Mouse (Mus musculus): Measurements from ENCODE around the gene Slc4a4.
"Not testable (repeated sequence)": the region's sequence is repeated elsewhere in the genome, so short reads cannot be mapped to it uniquely, and the experiment has no call there.

Gene Slc4a4

DNA sequence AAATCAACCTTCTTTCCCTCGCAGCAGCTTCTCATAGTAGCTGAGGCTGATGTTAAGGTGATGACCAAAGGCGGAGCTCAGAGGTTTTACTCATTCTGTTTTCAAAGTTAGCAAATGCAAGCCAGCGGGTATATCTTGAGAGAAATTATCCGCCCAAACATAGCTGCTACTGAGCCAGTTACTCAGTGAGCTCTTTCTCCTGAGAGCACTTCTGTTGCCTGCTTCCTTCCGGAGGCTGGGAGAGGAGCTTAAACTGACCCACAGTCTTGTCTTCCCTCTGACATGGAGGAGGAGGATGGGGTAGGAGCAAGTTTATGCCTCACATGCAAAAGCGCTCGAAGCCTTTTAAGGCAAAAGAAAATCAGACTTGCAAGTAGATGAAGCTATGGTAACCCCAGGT lies 201.3 kb downstream of the Slc4a4 start:
- no peak for DNase-seq (ENCODE audit: low spot score)

DNA sequence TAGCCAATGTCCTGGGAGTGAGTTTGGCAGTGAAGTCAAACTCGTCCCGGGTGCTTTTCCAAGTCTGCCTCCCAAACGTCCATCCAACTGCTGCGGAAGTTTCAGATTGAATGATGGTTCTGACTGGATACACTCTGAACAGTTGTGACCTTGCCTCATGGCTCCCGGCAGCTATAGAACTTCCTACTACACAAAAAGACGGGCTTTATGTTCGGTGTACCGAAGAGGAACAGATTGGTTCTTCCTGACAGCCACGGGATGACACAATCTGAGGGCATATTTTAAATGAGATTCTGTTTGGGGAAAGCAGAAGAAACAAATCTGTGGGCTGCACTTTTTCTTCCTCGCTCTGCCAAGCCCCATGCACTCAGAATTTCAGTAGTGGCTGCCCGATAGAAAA lies 201.8 kb downstream of the Slc4a4 start:
- DNase-seq (ENCODE audit: low spot score), result no peak

DNA sequence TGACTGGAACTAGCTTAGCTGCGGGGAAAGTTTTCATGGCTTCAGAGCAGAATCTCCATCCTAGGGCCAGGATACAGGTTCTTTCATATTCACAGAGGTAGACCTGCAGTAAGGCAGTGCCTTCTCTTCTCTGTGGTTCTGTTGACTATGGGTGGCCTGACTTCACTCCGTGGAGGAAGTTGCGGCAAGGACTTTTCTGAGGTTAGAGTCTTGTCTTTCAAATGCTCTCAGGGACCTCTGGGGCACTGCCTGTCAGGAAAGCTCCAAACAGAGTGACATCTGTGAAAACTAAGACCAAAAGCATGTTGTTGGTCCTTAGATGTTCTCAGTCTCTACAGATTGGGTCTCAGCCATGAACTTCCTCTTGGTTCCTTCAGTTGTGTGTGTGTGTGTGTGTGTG lies 203.5 kb downstream of the Slc4a4 start:
- no peak for DNase-seq (ENCODE audit: low spot score)

DNA sequence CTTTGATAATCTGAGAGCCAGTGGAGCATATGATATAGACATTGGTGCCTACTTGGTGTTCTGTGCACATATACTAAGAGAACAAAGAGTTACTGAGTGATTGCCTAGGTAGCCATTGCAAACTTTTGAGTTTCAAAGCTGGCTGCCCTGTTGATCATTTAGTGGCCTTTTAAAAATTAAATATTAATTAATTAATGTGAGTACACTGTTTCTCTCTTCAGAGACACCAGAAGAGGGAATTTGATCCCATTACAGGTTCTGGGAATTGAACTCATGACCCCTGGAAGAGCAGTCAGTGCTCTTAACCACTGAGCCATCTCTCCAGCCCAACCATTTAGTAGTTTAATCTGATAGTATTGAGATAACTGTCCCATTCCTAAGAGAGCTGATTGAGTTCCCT lies 209.8 kb downstream of the Slc4a4 start:
- no peak for DNase-seq (ENCODE audit: low spot score)

DNA sequence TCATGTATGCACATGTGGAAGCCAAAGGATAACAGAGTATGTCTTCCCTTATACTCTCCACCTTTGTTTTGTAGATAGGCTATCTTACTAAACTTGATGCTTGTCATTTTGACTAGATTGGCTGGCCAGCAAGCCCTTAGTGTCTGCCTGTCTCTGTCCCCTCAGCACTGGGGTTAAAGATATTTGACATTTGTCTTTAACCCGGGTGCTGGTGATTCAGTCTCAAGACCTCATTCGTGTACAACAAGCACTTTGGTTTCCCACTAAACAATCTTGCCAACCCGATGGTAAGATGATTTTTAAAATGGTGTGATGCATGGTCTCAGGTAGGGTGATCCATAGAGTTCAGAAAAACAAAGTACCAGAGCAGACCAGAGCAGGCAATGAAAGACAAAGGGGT lies 210.7 kb downstream of the Slc4a4 start:
- no peak for DNase-seq (ENCODE audit: low spot score)

DNA sequence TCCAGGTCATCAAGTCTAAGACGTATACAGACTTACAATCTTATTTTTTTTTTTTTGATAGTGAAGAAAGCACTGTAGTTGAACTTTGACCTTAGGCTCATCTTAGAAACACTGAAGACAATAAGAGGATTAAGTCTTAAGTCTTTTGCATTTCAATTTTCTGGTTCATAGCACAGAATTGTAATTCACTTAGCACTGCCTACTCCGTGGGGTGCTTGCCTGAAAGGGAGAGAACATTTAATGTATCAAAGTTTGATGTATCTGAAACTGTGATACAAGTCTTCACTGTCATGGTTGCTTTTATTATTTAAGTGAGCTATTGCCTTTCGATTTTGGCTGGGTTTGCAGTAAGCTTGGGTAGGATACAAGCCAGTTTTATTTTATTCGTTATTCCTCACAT lies 211.5 kb downstream of the Slc4a4 start:
- DNase-seq (ENCODE audit: low spot score), result no peak

DNA sequence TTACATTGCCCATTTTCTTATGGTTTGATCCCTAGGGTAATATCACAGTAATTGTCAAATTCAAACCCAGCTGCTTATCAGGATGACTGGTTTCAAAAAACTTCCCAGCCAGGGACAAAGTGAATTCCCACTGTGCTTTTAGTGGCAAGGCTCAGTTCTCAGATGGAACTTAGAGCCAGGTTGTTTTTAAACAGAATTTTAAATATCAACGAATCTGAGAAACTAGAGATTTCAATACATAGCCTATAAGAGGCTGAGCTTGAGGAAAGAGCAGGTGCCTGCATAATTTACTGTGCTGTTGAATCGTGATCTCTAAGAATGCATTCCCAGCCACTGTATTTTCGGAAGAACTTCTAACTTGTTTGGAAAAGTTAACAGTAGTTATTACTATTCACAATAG lies 213.3 kb downstream of the Slc4a4 start:
- no peak for DNase-seq (ENCODE audit: low spot score)

DNA sequence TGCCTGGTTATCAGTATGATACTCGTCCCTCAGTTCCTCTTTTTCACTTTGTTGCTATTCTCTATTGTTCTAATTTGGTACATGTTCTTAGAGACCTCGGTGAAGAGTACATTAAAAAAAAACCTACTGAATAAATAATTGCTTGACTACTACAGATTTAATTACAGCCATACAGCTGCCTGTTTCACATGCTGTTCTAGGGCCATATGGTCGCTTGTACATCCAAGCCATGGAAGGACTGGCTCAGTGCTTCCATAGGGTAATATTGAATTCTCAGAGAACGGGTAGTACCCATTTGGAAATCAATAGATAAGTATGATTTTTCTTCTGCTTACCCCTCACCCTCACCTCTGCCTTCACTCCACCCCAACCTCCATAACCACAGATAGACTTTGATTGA lies 215.9 kb downstream of the Slc4a4 start:
- DNase-seq (ENCODE audit: low spot score), result no peak

DNA sequence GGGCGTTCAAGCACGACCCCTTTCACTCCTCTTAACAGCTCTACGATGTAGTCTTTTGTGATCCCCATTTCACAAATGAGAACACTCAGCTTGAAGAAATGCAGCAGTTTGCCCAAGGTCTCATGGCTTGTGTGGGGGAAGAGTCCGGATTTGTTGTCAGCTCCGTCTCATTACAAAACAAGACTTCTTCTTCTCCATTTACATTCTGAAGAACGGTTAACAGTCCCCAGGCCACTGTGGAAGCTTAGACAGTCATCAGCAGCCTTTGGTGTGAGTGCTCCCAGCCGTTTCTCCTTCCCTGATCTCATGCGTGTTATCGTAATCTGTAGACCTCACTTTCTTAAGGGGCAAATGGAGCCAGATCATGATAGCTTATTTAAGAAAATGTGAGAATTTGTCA lies 218.7 kb downstream of the Slc4a4 start:
- DNase-seq (ENCODE audit: low spot score), result no peak

DNA sequence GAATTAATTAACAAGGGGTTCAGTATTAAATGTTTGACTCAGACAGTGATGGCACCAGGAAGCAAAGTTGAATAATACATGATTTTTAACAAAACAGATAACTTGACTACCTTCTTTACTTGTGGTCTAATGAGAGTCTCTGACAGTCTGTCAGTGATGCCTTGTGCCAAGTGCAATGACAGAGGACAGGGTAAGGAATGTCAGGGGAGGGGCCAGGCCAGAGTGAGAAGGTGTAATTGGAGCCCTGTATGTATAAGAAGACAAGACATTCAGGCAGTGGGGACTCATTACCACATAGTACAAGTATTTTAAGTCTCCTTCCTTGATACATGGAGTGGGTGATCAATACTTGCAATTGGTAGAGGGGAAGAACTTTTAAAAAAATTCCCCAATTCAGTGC lies 219.6 kb downstream of the Slc4a4 start:
- DNase-seq (ENCODE audit: low spot score), result peak; percentile 39

DNA sequence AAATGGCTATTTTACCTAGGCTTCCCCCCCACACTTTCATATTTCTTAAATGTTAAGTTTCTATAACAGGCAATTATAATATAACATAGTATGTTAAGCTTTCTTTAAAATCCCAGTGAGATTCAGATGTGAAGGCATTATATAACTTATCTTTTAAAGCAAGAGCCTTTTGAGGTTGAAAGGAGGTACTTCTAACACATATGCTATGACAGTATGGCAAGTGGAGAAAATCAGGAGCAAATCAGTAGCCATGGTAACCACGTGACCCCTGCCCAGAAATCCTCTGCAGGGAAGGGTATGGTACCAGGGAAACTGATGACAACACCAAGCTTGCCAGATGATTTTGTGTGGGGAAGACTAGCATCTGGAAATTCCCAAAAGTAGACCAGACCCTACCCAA lies 222.2 kb downstream of the Slc4a4 start:
- peak; percentile 13 for DNase-seq (ENCODE audit: low spot score)

DNA sequence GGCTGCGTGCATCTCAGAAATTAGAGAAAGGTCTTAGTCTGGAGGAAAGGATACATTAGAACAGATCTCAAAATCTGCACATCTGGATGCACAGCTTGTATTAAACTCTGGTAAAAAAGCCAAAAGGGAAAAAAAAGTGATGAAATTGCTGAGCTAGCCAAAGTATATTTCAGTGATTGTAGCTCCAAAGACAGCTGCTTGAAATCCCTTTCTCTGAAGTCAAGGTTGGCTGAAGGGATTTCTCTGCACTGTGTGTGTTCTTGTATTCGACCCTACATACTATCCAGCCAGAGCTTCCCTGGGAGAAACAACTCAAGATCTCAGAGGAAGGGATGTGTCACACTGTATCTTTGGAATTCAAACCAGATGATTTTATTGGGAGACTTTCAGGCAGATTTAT lies 223.2 kb downstream of the Slc4a4 start:
- DNase-seq (ENCODE audit: low spot score), result no peak

DNA sequence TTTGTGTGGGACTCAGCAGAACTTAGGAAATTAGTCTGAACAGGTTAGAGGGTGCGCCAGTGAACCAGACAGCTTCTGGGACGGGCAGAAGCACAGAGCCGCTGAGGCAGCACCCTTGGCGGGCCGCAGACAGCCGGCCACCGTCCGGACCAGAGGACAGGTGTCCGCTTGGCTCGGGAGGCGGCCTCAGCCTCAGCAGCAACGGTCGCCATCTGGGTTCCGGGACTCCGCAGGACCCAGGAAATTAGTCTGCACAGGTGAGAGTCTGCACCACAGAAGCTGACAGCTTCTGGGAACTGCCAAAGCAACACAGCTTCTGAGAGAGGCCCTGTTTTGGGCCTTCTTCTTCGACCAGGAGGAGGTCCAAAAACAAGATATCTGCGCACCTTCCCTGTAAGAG lies 225.4 kb downstream of the Slc4a4 start:
- not testable (repeated sequence) for DNase-seq (ENCODE audit: low spot score)

DNA sequence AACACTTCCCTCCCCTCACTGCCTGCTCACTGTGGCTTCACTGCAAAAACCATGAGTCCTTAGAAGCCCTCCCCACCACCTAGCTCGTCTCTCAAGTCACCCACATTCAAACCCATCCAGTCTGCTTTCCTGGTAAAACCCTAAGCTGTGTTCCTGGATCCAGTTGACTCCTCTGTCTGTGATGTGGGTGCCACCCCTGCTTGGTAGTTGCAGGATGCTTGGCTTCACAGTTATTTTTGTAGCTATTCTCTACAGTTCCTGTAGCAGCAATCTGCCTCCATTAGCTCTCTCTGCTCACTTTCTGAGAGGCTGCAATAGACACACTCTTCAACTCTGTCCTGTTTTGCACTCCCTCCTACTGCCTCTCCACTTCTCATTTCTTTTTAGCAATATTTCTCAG lies 234.3 kb downstream of the Slc4a4 start:
- no peak for DNase-seq (ENCODE audit: low spot score)

DNA sequence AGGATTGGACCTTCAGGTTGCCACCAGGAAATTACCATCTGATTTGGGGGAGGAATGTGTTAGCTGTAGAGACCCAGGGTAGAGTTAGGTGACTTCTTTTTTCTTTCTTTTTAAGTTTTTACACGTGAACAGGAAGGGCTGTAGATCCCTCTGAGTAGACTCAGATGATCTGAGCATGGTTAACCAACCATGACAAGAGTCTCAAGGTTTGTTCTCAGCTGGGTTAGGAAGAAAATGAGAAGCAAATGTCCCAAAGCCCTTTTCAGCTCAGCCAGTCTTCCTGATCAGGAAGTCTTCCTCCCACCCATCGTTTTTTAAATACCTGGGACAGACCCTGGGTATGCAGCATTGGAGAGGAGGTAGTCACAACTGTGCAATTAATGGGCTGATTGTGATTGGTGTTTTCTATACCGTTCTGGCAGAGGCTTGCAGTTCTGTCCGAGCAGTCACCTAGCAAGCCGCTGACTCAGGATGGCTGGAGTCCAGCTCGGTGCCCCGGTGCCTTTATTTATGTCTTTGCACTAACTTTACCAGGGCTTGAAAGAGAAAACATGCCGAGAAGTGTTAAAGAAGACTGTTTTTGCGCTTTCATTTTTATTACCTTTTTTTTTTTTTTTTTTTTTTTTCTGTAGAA lies 236.8 kb downstream of the Slc4a4 start:
- no peak for DNase-seq (ENCODE audit: low spot score)

DNA sequence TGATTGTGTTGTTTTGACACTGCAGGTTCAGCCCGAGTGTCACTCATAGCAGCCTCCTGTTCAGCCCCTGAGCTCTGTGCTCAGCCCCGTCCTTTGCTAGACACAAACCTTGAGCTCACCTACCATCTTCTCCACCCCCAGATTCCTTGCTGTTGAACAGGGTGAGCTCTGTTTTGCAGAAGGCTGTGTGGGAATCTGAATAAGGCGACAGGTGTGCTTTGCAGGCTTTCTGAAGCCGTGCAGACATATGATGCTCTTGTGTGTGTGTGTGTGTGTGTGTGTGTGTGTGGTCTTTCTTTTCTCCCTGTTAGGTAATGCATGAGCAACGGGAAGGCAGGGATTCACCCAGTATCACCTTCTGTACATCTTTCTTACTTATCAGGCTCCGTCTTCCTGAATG lies 241.6 kb downstream of the Slc4a4 start:
- DNase-seq (ENCODE audit: low spot score), result no peak

DNA sequence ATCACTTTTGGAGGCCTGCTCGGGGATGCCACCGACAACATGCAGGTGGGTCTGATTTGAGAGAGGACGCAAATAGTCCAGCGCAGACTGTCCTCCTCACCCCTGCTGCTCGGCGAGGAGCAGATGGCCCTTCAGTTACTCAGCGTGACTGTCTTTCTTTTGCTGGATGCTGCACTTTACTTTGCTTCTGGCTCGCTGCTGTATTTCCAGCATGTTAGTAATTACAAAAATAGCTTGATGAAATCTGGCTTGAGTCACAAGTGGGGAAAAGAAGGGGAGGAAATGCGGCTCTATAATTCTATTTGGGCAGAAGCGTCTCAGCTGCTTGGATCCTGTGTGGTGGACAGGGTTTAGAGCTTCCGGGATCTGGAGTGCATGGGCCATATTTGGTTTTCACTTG lies 249.2 kb downstream of the Slc4a4 start:
- no peak for DNase-seq (ENCODE audit: low spot score)

DNA sequence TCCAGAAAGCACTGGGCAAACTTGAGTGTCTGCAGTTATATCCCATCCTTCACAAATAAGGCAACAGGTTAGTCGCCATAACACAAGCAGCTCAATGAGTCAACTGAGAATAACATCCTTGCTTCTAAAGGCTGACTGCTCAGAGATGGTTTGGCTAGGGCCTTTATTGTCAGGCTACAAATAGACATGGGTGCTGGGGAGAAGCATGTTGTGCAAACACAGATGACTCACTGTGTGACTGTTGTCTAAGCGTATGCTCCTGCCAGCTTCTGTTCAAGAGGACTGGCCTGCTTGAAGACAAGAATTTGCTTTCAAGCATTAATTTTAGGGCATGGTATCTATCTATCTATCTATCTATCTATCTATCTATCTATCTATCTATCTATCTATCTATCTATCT lies 253.5 kb downstream of the Slc4a4 start:
- DNase-seq (ENCODE audit: low spot score), result no peak

DNA sequence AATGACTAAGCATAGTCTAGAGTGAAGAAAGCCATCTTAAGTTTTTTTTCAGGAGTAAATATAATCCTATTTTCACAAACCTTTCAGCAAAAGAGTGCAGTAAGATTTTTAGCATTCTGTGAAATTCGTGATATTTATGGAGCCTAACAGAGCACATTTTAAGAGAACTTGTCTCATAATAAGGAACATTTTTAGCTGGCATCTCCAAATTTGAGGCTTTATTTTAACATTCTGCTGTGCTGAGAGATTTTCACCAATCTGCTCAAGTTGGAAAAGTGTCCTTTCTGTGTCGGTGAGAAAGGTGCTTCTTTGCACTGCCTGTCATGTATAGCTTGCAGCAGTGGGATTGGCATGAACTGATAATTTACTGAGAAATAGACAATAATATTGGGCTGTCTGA lies 255.1 kb downstream of the Slc4a4 start:
- DNase-seq (ENCODE audit: low spot score), result no peak

DNA sequence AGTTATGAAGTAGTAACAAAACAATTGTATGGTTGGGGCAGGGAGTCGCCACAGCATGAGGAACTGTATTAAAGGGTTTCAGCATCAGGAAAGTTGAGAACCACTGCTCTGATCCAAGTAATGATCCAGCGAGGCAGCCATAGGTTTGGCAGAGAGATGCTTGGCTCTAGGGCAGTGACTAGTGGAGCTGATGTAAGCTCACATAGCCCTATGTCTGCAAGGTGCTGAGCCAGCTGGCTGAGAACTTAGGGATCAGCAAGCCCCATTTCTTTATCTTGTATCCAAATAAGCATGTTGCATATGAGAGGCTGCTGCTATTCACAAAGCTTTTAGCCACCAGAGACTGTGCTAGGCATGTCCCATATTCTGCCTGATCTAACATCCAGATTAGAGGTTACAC lies 259.7 kb downstream of the Slc4a4 start:
- no peak for DNase-seq (ENCODE audit: low spot score)

DNA sequence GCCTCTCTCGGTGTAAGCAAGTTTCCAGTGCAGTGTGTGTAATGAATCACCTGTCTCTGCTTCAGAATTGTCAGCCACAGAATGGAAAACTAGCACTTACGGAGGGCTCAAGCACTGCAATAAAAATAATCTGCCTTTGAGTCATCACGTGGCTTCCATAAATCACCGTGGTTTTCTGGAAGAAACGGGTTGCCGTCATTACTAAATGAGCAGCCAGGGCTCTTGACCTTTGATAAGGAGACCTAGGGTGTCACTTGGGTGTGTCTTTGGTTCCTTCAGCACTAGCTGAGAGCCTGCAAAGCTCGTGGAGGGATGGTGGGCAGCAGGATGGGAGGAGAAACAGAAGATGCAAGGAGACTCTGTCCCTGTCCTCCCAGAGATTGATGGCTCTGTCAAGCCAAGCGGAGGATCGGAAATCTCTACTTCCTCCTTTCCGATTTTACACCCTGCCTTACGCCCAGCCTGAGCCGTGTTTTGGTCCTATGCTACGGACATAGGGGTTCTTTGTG lies 260.7 kb downstream of the Slc4a4 start:
- peak; percentile 40 for DNase-seq (ENCODE audit: low spot score)

DNA sequence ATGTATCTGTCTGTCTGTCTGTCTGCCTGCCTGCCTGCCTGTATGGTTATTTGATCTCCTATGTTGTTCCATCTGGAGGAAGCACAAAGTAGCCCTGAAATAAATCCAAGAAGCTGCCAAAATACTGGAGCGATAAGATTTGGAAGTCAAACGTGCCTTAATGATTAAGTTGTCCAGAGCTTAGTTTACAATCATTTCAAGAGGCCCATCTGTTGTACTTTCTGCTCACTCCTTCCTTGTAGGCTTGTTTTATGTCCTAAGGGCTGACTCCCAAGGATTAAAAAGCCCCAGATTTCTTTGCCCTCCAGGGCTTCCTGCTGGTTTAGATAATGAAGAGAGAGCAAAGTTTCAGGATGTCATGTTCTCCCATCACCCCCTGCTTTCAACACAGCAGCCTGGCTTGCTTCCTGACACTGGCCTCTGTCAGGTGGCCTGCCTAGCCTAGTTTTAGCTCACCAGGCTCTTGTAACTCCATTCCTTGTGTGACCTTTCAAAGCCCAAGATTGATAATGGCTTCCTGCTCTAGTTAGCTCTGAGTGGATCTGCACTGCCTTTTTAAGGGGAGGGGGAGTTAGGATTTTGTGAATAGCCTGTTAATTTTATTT lies 262.9 kb downstream of the Slc4a4 start:
- DNase-seq (ENCODE audit: low spot score), result peak; percentile 32

DNA sequence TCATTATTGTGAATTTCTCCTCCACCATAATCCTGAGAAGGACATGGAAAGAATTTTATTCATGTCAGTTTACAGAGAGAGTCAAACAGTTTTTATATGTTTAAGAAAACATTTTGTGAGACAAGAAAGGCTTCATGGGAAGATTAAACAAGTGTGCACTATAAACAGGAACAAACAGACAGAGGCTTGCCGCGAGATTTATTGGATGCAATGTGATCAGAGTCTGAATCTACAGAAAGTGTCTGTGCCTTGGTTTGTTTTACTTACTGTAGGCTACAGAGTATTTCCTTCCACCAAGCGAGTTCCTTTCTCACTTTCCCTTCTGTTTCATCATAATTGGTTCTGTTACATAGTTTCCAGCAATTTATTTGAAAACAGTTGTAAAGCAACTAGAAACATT lies 264.5 kb downstream of the Slc4a4 start:
- DNase-seq (ENCODE audit: low spot score), result no peak

DNA sequence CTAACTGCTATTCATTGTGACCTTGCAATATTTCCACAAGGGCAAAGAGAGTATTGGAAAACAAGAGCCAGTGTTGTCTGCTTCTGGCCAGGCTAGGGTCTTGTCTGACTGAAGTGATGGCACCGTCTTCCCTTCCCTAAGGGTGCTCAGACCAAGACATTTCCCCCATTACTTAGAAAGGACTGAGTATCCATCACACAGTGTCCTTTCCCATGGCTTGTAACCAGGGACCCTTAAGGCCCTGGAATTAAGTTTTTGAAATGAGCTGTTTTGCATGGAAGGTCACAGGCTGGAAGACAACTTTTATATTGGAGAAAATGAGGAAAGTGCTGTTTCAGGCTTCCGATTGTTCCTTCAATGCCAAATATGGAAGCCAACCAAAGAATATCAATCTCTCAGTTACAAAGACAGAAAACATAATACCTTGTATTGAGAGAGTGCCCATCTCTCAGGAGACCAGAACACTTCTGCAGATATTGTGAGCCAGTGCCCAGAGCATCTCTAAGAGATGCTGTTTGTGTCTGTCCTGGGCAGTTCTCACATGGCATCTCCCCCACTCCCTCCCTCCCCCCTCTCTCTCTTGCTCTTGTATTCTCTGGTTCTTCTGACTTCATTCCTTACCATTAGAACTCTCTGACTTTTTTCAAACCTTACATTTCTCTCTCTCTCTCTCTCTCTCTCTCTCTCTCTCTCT lies 284.6 kb downstream of the Slc4a4 start:
- DNase-seq (ENCODE audit: low spot score), result no peak
